Mouse (Mus musculus) heart, adult 2 months (tissue): Measurements from ENCODE around the gene Wfikkn2. TPM values are rescaled to one million over a fixed set of nuclear protein-coding genes. Genes with fewer than 3 reads are reported as not detected.
"Not testable (repeated sequence)": the region's sequence is repeated elsewhere in the genome, so short reads cannot be mapped to it uniquely, and the experiment has no call there.

ENCODE experiments used
- DNase-seq, 2 experiments: peaks; one replicate each; pipeline ENCODE4 v3.0.0; 2021
- H3K27ac ChIP-seq: fragments of 200-600 bp; 2 replicates; pipeline ENCODE4 v1.8.1; 2022
- H3K27me3 ChIP-seq: fragments of 200-500 bp; 2 replicates; pipeline ENCODE4 v1.6.1; 2012; ENCODE audit warnings: mild to moderate bottlenecking, low read length, inconsistent platforms, mixed read lengths; ENCODE audit not compliant: control insufficient read depth, insufficient read depth
- H3K36me3 ChIP-seq: fragments of 200-500 bp; 2 replicates; pipeline ENCODE4 v1.6.1; 2012; ENCODE audit warnings: low read length, inconsistent platforms; ENCODE audit not compliant: control insufficient read depth, insufficient read depth
- H3K4me1 ChIP-seq: fragments of 200-500 bp; 2 replicates; pipeline ENCODE4 v1.6.1; 2011; ENCODE audit warnings: low read length; ENCODE audit not compliant: control insufficient read depth, insufficient read depth
- H3K4me3 ChIP-seq: fragments of 200-600 bp; 2 replicates; pipeline ENCODE4 v1.8.1; 2022
- H3K79me2 ChIP-seq: fragments of 200-500 bp; replicated peaks from 2 replicates; pipeline ENCODE4 v1.6.1; 2012; ENCODE audit warnings: mild to moderate bottlenecking, inconsistent platforms, low read length, moderate library complexity, mixed read lengths; ENCODE audit not compliant: control insufficient read depth, insufficient read depth
- H3K9ac ChIP-seq: fragments of 200-500 bp; 2 replicates; pipeline ENCODE4 v1.6.1; 2012; ENCODE audit warnings: low read depth, mild to moderate bottlenecking, control low read depth, inconsistent platforms, low read length, mixed read lengths
- CTCF ChIP-seq: fragments of 200-600 bp; IDR thresholded peaks from 2 replicates; pipeline ENCODE4 v1.8.1; 2022; ENCODE audit warnings: antibody characterized with exemption, mild to moderate bottlenecking, moderate library complexity
- EP300 ChIP-seq: fragments of 200-500 bp; IDR thresholded peaks from 2 replicates; pipeline ENCODE4 v1.6.1; 2011; ENCODE audit warnings: low read depth, low read length, control low read depth; ENCODE audit not compliant: insufficient read depth
- POLR2A ChIP-seq: fragments of 200-500 bp; IDR thresholded peaks from 2 replicates; pipeline ENCODE4 v1.6.1; 2011; ENCODE audit warnings: mild to moderate bottlenecking, low read depth, low read length, control low read depth; ENCODE audit not compliant: insufficient read depth
- WGBS: fragments of 180-500 bp; shearing (Covaris S2); methylation state at CpG from one replicate; pipeline ENCODE4 v1.1.7; 2018; 5-methylcytosine and 5-hydroxymethylcytosine counted together
- intact Hi-C: fragments of 180-260 bp; cut with DNase I; formaldehyde crosslinking; loops from one replicate; pipeline ENCODE4 v1.15.1; 2025
- polyA plus RNA-seq: library from polyadenylated mRNA; depleted of rRNA; stranded (reverse); fragments of >200 nt; gene quantifications from 2 replicates; pipeline ENCODE4 v1.2.3, GENCODE M21; 2012
- total RNA-seq, 2 experiments: library from RNA; stranded (reverse); gene quantifications; 2 replicates each; pipeline ENCODE4 v1.2.3; 2021

Gene Wfikkn2
- total and polyA plus RNA-seq, 3 experiments = 4.3 to 6.3 (median 4.5) TPM

DNA sequence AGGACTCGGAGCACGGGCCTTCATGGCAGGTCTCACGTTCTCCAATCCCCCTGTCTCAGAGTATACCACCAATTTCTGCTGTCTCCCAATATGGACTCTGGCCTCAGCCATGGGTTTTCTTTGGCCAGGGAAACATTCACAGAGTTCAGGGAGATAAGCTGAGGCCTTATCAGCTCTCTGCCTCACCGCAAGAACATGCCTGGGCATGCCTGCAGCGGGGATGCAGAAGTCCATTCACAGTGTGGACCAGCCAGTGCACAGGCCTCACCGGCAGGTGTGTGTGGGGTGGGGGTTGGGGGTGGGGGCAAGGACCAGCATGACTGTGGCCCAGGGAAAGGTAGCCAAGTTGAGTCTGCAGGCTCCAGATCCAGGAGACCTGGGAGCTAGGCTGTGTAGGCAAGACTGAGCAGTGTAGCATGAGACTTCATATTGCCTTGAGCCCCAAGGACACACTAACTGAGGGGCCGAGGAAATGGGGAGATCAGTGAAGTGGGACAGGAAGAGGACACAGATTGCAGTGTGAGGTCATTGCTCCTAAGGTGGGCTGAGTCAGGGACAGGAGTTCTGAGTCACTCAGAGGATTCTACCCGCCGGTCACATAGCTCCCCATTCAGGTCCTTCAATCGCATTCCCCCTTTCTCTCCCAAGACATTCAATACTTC is 28.5 kb upstream of the Wfikkn2 start:
- Histone ChIP-seq H3K27ac (no peak overlapping the region), H3K9ac (no peak overlapping the region), H3K4me3 (no peak overlapping the region), H3K36me3 (no peaks in the 10 kb centered on the region), H3K27me3 (no peaks in the 10 kb centered on the region), H3K4me1 (no peaks in the 10 kb centered on the region; the same call in 1 of the 2 replicates), H3K79me2 (no peaks in the 10 kb centered on the region)
- WGBS = 61% methylated on average over 10 of the region's 10 CpGs
- no peak for DNase-seq
- TF ChIP-seq POLR2A (no peak), CTCF (no peak), EP300 (no peak)
- intact Hi-C loops = no loop called here

DNA sequence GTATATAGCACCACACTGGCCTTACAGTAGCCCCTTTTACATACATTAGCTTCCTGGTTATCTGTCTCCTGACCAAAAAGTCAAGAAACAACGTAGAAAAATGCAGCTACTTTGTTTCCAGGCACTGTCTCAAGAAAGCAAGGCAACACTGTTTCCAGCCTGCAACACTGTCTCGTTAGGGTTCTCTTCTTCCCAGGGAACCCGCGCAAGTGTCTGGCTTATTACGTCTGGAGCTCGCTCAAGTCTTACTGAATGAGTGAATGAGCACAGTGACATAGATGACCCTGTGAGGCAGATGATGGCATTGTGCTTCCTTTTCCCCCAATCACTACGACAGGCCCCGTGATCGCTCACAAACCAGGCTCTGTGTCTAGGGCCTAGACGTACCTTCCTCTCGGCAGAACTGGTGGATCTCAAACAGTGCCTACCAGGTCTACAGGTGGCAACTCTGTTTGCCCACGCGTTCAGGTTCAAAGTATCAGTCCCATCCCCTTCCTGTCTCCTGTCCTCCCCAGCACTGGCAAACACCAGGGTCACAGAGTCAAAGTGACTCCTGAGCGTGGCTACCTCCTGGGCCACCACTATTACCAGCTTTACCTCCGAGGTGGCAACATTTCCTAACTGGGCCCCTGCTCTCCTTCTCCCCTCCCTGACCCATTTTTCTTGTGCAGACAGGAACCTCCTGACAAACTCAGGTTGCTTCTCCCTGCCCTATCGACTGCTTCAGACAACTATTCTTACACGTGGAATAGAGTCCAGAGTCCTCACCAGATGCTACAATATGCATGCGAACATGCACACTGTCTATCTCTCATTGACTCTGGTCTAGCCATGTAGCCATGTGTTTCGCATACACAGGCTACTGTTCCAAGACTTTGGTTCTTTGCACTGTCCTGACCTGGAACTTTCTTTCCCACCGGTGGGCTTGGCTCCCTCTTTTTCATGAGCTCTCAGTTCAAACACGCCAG is 27.4 kb upstream of the Wfikkn2 start:
- WGBS = 87% methylated on average over 21 of the region's 21 CpGs
- intact Hi-C loops = no loop called here
- no peaks in the 10 kb centered on the region for H3K36me3 ChIP-seq
- peak in 1 of 2 experiments; percentile 11 for DNase-seq
- no peaks in the 10 kb centered on the region for H3K27me3 ChIP-seq
- H3K4me1 ChIP-seq = no peaks in the 10 kb centered on the region; the same call in 1 of the 2 replicates
- H3K27ac ChIP-seq = no peak overlapping the region
- H3K9ac ChIP-seq = no peak overlapping the region
- TF ChIP-seq POLR2A (no peak), CTCF (no peak), EP300 (no peak)
- no peaks in the 10 kb centered on the region for H3K79me2 ChIP-seq
- H3K4me3 ChIP-seq = no peak overlapping the region

GRCm38 (mm10) chr11:94271015-94271414 is 25.2 kb upstream of the Wfikkn2 start:
- 91% methylated on average over 2 of the region's 2 CpGs for WGBS
- H3K4me3 ChIP-seq = no peak overlapping the region
- H3K4me1 ChIP-seq = no peaks in the 10 kb centered on the region; the same call in 1 of the 2 replicates
- TF ChIP-seq CTCF = no peak
- TF ChIP-seq POLR2A = no peak
- TF ChIP-seq EP300 = no peak
- DNase-seq = no peak
- intact Hi-C loops = no loop called here
- H3K36me3 ChIP-seq = no peaks in the 10 kb centered on the region
- no peak overlapping the region for H3K9ac ChIP-seq
- no peak overlapping the region for H3K27ac ChIP-seq
- H3K27me3 ChIP-seq = no peaks in the 10 kb centered on the region
- H3K79me2 ChIP-seq = no peaks in the 10 kb centered on the region

GRCm38 (mm10) chr11:94269906-94270305 is 24.1 kb upstream of the Wfikkn2 start:
- no peak overlapping the region for H3K9ac ChIP-seq
- no peak overlapping the region for H3K4me3 ChIP-seq
- TF ChIP-seq CTCF (no peak), EP300 (no peak), POLR2A (no peak)
- no peaks in the 10 kb centered on the region for H3K36me3 ChIP-seq
- H3K79me2 ChIP-seq = no peaks in the 10 kb centered on the region
- no peaks in the 10 kb centered on the region for H3K27me3 ChIP-seq
- H3K4me1 ChIP-seq = peaks cover 2% of the 10 kb centered on the region; the same call in 1 of the 2 replicates
- intact Hi-C loops = no loop called here
- 71% methylated on average over 7 of the region's 7 CpGs for WGBS
- H3K27ac ChIP-seq = no peak overlapping the region
- no peak for DNase-seq

DNA sequence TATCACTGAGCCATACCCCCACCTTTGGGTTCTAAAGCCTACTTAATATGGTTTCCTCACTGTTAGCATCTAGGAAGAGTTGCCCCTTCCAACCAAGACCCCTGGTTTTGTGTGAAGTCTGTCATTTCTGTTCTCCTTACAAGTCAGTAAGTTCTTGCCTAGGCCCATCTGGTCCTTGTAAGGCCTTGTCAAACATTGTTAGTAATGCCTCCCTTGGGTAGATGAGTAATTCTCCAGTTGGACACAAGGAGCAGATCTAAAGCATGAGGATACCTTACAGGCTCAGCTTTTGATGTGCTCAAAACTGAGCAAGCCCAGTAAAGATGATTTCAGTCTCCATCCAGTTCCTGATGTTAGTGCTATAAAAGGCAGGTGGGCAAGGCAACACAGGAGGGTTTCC is 23.0 kb upstream of the Wfikkn2 start:
- Histone ChIP-seq H3K4me3 (no peak overlapping the region), H3K36me3 (no peaks in the 10 kb centered on the region), H3K27me3 (no peaks in the 10 kb centered on the region), H3K9ac (no peak overlapping the region), H3K79me2 (no peaks in the 10 kb centered on the region), H3K27ac (no peak overlapping the region), H3K4me1 (peaks cover 2% of the 10 kb centered on the region; the same call in 1 of the 2 replicates)
- intact Hi-C loops = no loop called here
- DNase-seq = no peak
- no peak for TF ChIP-seq CTCF
- no peak for TF ChIP-seq POLR2A

GRCm38 (mm10) chr11:94266155-94266554 is 20.4 kb upstream of the Wfikkn2 start:
- H3K79me2 ChIP-seq, H3K27me3 ChIP-seq, H3K9ac ChIP-seq, H3K4me1 ChIP-seq, H3K36me3 ChIP-seq, H3K27ac ChIP-seq, intact Hi-C loops, DNase-seq, H3K4me3 ChIP-seq: not testable (repeated sequence)
- 54% methylated on average over 3 of the region's 3 CpGs for WGBS
